Mouse (Mus musculus) adrenal gland (tissue): ENCODE results near the gene Tcp11.

Experiments used
- intact Hi-C: fragments of 180-260 bp; cut with DNase I; formaldehyde crosslinking; loops from one replicate; pipeline ENCODE4 v1.15.1; 2025

Gene Tcp11

GRCm38 (mm10) chr17:28042299-28042771 is 38.1 kb downstream of the Tcp11 start:
- intact Hi-C loops, result no loop called here

- intact Hi-C loops, result no loop called here
Measured at GRCm38 (mm10) chr17:28041298-28041697, 39.1 kb downstream of the Tcp11 start.

- intact Hi-C loops, result no loop called here
Measured at GRCm38 (mm10) chr17:28040620-28041019, 39.8 kb downstream of the Tcp11 start.

- intact Hi-C loops, result no loop called here
Measured at GRCm38 (mm10) chr17:28036813-28037756, 43.4 kb downstream of the Tcp11 start.

- intact Hi-C loops, result no loop called here
Measured at GRCm38 (mm10) chr17:28034986-28035385, 45.5 kb downstream of the Tcp11 start.

- intact Hi-C loops, result no loop called here
Measured at GRCm38 (mm10) chr17:28033046-28033580, 47.3 kb downstream of the Tcp11 start.

GRCm38 (mm10) chr17:28032219-28032618 is 48.2 kb downstream of the Tcp11 start:
- intact Hi-C loops, result no loop called here

GRCm38 (mm10) chr17:28031281-28031941 is 49.0 kb downstream of the Tcp11 start:
- intact Hi-C loops, result no loop called here

GRCm38 (mm10) chr17:28030446-28030845 is 50.0 kb downstream of the Tcp11 start:
- intact Hi-C loops, result no loop called here

GRCm38 (mm10) chr17:28029308-28029707 is 51.1 kb downstream of the Tcp11 start:
- intact Hi-C loops, result no loop called here

- intact Hi-C loops, result no loop called here
Measured at GRCm38 (mm10) chr17:28028236-28028635, 52.2 kb downstream of the Tcp11 start.

GRCm38 (mm10) chr17:28027197-28027596 is 53.2 kb downstream of the Tcp11 start:
- intact Hi-C loops, result no loop called here

- intact Hi-C loops, result no loop called here
Measured at GRCm38 (mm10) chr17:28026111-28026872, 54.1 kb downstream of the Tcp11 start.

- intact Hi-C loops, result no loop called here
Measured at GRCm38 (mm10) chr17:28025541-28025961, 54.9 kb downstream of the Tcp11 start.

GRCm38 (mm10) chr17:28022854-28023655 is 57.4 kb downstream of the Tcp11 start:
- intact Hi-C loops, result no loop called here

GRCm38 (mm10) chr17:28021911-28022310 is 58.5 kb downstream of the Tcp11 start:
- intact Hi-C loops, result no loop called here

- intact Hi-C loops, result no loop called here
Measured at GRCm38 (mm10) chr17:28019785-28020696, 60.4 kb downstream of the Tcp11 start.

- intact Hi-C loops, result no loop called here
Measured at GRCm38 (mm10) chr17:28018776-28019175, 61.7 kb downstream of the Tcp11 start.

GRCm38 (mm10) chr17:28018344-28018743 is 62.1 kb downstream of the Tcp11 start:
- intact Hi-C loops, result no loop called here
